Mouse (Mus musculus) 3134 (cell line): ENCODE results near the gene Eif2s3x.
A peak's percentile ranks its signal among the peaks of the same experiment; 100 is the strongest.
"Not testable (repeated sequence)": the region's sequence is repeated elsewhere in the genome, so short reads cannot be mapped to it uniquely, and the experiment has no call there.

Experiments
- DNase-seq: peaks from one replicate; pipeline ENCODE4 v3.0.0-alpha.2; 2011; ENCODE audit warnings: low spot score; ENCODE audit not compliant: insufficient read length; ENCODE audit errors: extremely low read depth

The Eif2s3x gene

GRCm38 (mm10) chrX:94212597-94213321 lies at the start of gene Eif2s3x:
Gene Eif2s3x, minus strand, starts transcription at chrX:94212862.
- DNase-seq: peak; percentile 82

- DNase-seq: no peak
These were observed 22.9 kb upstream of the Eif2s3x start for GRCm38 (mm10) chrX:94235601-94236000.

- DNase-seq: peak; percentile 71
These were observed 22.5 kb upstream of the Eif2s3x start for GRCm38 (mm10) chrX:94235190-94235555.

GRCm38 (mm10) chrX:94234532-94235189 lies 22.0 kb upstream of the Eif2s3x start, which contains the start of gene Klhl15:
Gene Klhl15, plus strand, starts transcription at chrX:94234599.
- peak; percentile 87 for DNase-seq

- no peak for DNase-seq
These were observed 21.4 kb upstream of the Eif2s3x start for GRCm38 (mm10) chrX:94233936-94234531.

- no peak for DNase-seq
These were observed 20.8 kb upstream of the Eif2s3x start for GRCm38 (mm10) chrX:94233432-94233831.

GRCm38 (mm10) chrX:94213384-94213783 lies 722 bp upstream of the Eif2s3x start:
- no peak for DNase-seq

GRCm38 (mm10) chrX:94212264-94212596 lies 432 bp downstream of the Eif2s3x start:
- DNase-seq: no peak

- no peak for DNase-seq
These were observed 14.9 kb downstream of the Eif2s3x start for GRCm38 (mm10) chrX:94197789-94198188.

- DNase-seq: not testable (repeated sequence)
These were observed 18.8 kb downstream of the Eif2s3x start for GRCm38 (mm10) chrX:94193901-94194300.

- DNase-seq: peak; percentile 18
These were observed 27.5 kb downstream of the Eif2s3x start for GRCm38 (mm10) chrX:94185156-94185555.

GRCm38 (mm10) chrX:94183814-94184213 lies 28.8 kb downstream of the Eif2s3x start:
- no peak for DNase-seq

GRCm38 (mm10) chrX:94177715-94178340 lies 34.8 kb downstream of the Eif2s3x start:
- DNase-seq: peak; percentile 98

GRCm38 (mm10) chrX:94169348-94169747 lies 43.3 kb downstream of the Eif2s3x start:
- peak; percentile 74 for DNase-seq

GRCm38 (mm10) chrX:94152251-94152830 lies 60.3 kb downstream of the Eif2s3x start:
- DNase-seq: peak; percentile 45

- no peak for DNase-seq
These were observed 62.2 kb downstream of the Eif2s3x start for GRCm38 (mm10) chrX:94150471-94150870.

GRCm38 (mm10) chrX:94142004-94142771 lies 70.5 kb downstream of the Eif2s3x start:
- DNase-seq: peak; percentile 16

- DNase-seq: no peak
These were observed 72.6 kb downstream of the Eif2s3x start for GRCm38 (mm10) chrX:94140080-94140479.
